Mouse (Mus musculus) thymus, adult 2 months (tissue): ENCODE data around the gene Ryr3.

Experiments used
- CTCF ChIP-seq: fragments of 200-500 bp; IDR thresholded peaks from 2 replicates; pipeline ENCODE4 v1.5.1; 2012; ENCODE audit warnings: mild to moderate bottlenecking, control low read depth, low read length, moderate library complexity, borderline replicate concordance; ENCODE audit not compliant: control insufficient read depth, poor library complexity, insufficient read depth; ENCODE audit errors: extremely low read depth
- POLR2A ChIP-seq: fragments of 200-500 bp; IDR thresholded peaks from 2 replicates; pipeline ENCODE4 v1.6.1; 2012; ENCODE audit warnings: mild to moderate bottlenecking, low read length, control low read depth, moderate library complexity; ENCODE audit not compliant: control insufficient read depth, poor library complexity, insufficient read depth; ENCODE audit errors: extremely low read depth

- TF ChIP-seq CTCF (no peak), POLR2A (no peak)
Measured at GRCm38 (mm10) chr2:113092756-113093155, 124.1 kb downstream of the Ryr3 start.
